Mouse (Mus musculus) MEL (cell line): ENCODE data around the gene Pde4b.

Experiments
- CTCF ChIP-seq, 3 experiments: IDR thresholded peaks in 2 of 3; conservative IDR thresholded peaks in 1 of 3; 2 replicates each; pipeline ENCODE4 v1.5.1; 2011 to 2012; ENCODE audit warnings: low read length in 3 of 3, low read depth in 2 of 3, mild to moderate bottlenecking in 2 of 3, improper control_type of control experiment in 1 of 3, inconsistent platforms in 1 of 3, mixed read lengths in 1 of 3, moderate library complexity in 1 of 3; ENCODE audit not compliant: control insufficient read depth in 1 of 3, insufficient read depth in 1 of 3, poor library complexity in 1 of 3, severe bottlenecking in 1 of 3
- ELF1 ChIP-seq: IDR thresholded peaks from 2 replicates; pipeline ENCODE4 v1.6.1; 2014; ENCODE audit warnings: low read depth, mild to moderate bottlenecking, inconsistent platforms, low read length, improper control_type of control experiment, moderate library complexity
- EP300 ChIP-seq, 2 experiments: IDR thresholded peaks; 2 replicates each; pipeline ENCODE4 v1.6.1; 2011; ENCODE audit warnings: improper control_type of control experiment in 2 of 2, low read length in 2 of 2, low read depth in 1 of 2, mild to moderate bottlenecking in 1 of 2
- HCFC1 ChIP-seq: IDR thresholded peaks from 2 replicates; pipeline ENCODE4 v1.6.1; 2012; ENCODE audit warnings: low read depth, mild to moderate bottlenecking, inconsistent platforms, low read length, improper control_type of control experiment, moderate library complexity
- MAX ChIP-seq: IDR thresholded peaks from 2 replicates; pipeline ENCODE4 v1.6.1; 2011; ENCODE audit warnings: low read length, improper control_type of control experiment
- MYC ChIP-seq: IDR thresholded peaks from 2 replicates; pipeline ENCODE4 v1.6.1; 2011; ENCODE audit warnings: low read depth, mild to moderate bottlenecking, low read length, improper control_type of control experiment, moderate library complexity
- POLR2A ChIP-seq, 2 experiments: IDR thresholded peaks; 2 replicates each; pipeline ENCODE4 v1.6.1; 2011 to 2012; ENCODE audit warnings: low read length in 2 of 2, mild to moderate bottlenecking in 2 of 2, control low read depth in 1 of 2, improper control_type of control experiment in 1 of 2, low read depth in 1 of 2, moderate library complexity in 1 of 2; ENCODE audit not compliant: control insufficient read depth in 1 of 2, insufficient read depth in 1 of 2, poor library complexity in 1 of 2
- POLR2AphosphoS2 ChIP-seq: IDR thresholded peaks from 2 replicates; pipeline ENCODE4 v1.6.1; 2011; ENCODE audit warnings: low read length, improper control_type of control experiment
- USF1 ChIP-seq: IDR thresholded peaks from 2 replicates; pipeline ENCODE4 v1.6.1; 2014; ENCODE audit warnings: low read depth, mild to moderate bottlenecking, inconsistent platforms, low read length, improper control_type of control experiment, moderate library complexity
- USF2 ChIP-seq, 2 experiments: IDR thresholded peaks; 2 replicates each; pipeline ENCODE4 v1.6.1; 2011 to 2012; ENCODE audit warnings: improper control_type of control experiment in 2 of 2, low read length in 2 of 2, borderline replicate concordance in 1 of 2, inconsistent platforms in 1 of 2, low read depth in 1 of 2, mild to moderate bottlenecking in 1 of 2; ENCODE audit not compliant: insufficient read depth in 1 of 2
- ZKSCAN1 ChIP-seq: IDR thresholded peaks from 2 replicates; pipeline ENCODE4 v1.6.1; 2012; ENCODE audit warnings: low read depth, mild to moderate bottlenecking, inconsistent platforms, low read length, improper control_type of control experiment, moderate library complexity
- ZNF384 ChIP-seq: IDR thresholded peaks from 2 replicates; pipeline ENCODE4 v1.6.1; 2012; ENCODE audit warnings: low read depth, mild to moderate bottlenecking, inconsistent platforms, low read length, improper control_type of control experiment

DNA sequence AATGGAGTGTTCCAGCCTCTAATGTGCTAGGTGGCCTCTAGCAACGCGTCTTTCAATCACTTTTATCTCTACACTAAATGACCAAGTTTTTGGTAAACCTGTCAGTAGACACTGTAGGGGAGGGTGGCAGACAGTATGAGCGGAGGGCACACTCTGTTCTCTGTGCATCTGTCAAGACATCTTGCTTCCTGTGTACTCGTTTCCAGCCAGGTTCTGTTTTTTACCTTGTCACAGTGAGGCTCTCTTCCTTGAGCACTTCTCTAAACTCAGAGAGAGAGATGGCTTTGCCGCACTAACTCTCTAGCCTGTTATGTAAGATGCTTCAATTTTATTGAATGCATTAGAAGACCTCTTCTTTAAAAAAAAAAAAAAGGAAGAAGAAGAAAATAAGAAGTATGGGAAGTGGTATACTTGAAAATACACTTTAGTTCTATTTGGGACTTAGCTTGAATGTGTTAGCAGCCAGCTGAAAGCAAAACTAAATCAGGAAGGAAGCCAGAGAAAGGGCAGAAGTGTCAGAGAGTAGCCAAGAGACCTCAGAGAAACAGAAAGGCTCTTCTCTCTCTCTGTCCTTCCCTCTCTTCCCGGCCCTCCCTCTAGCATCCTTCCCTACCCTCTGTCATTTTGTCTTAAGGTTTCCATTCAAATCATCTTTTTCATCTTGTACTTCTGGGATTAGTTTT lies 202.8 kb downstream of the Pde4b start:
- TF ChIP-seq CTCF (IDR thresholded peaks at IDR 0.05 in 2 of 3, conservative IDR thresholded peaks at IDR 0.05 in 1 of 3; ENCODE audit: control insufficient read depth in 1 of 3, insufficient read depth in 1 of 3, low read depth in 2 of 3, low read length in 3 of 3, poor library complexity in 1 of 3, severe bottlenecking in 1 of 3) (no peak), MAX (no peak), POLR2AphosphoS2 (no peak), ZNF384 (no peak), EP300 (IDR thresholded peaks at IDR 0.05; ENCODE audit: low read depth in 1 of 2, low read length in 2 of 2) (no peak), USF2 (IDR thresholded peaks at IDR 0.05; ENCODE audit: borderline replicate concordance in 1 of 2, insufficient read depth in 1 of 2, low read depth in 1 of 2, low read length in 2 of 2) (no peak), MYC (no peak), POLR2A (IDR thresholded peaks at IDR 0.05; ENCODE audit: control insufficient read depth in 1 of 2, insufficient read depth in 1 of 2, low read depth in 1 of 2, low read length in 2 of 2, poor library complexity in 1 of 2) (no peak), ELF1 (no peak), USF1 (no peak), ZKSCAN1 (no peak), HCFC1 (no peak)
